Mouse (Mus musculus) midbrain, embryonic 16.5 days (tissue): ENCODE results near the gene Asrgl1. TPM values are rescaled to one million over a fixed set of nuclear protein-coding genes. Genes with fewer than 3 reads are reported as not detected.
A peak's percentile ranks its signal among the peaks of the same experiment; 100 is the strongest.

Experiments
- ATAC-seq: fragments of 200-750 bp; cut with Nextera tagmentation; 2 replicates; pipeline ENCODE4 v1.8.0; 2017; ENCODE audit warnings: moderate TSS enrichment
- H3K27ac ChIP-seq: fragments of 300-500 bp; sonication (generic); 2 replicates; pipeline ENCODE4 v1.5.1; 2014; ENCODE audit warnings: mild to moderate bottlenecking, low read length, mixed read lengths
- H3K27me3 ChIP-seq: fragments of 300-500 bp; sonication (generic); 2 replicates; pipeline ENCODE4 v1.6.1; 2014; ENCODE audit warnings: low read depth, low read length, mixed read lengths; ENCODE audit not compliant: control insufficient read depth, insufficient read depth
- H3K36me3 ChIP-seq: fragments of 300-500 bp; sonication (generic); 2 replicates; pipeline ENCODE4 v1.6.1; 2014; ENCODE audit warnings: mild to moderate bottlenecking, low read length, moderate library complexity, mixed read lengths; ENCODE audit not compliant: control insufficient read depth, insufficient read depth
- H3K4me1 ChIP-seq: fragments of 300-500 bp; sonication (generic); 2 replicates; pipeline ENCODE4 v1.6.1; 2014; ENCODE audit warnings: mild to moderate bottlenecking, low read length, mixed read lengths; ENCODE audit not compliant: control insufficient read depth, insufficient read depth
- H3K4me2 ChIP-seq: fragments of 300-500 bp; sonication (generic); 2 replicates; pipeline ENCODE4 v1.6.1; 2014; ENCODE audit warnings: mild to moderate bottlenecking, low read length, mixed read lengths
- H3K4me3 ChIP-seq: fragments of 300-500 bp; sonication (generic); 2 replicates; pipeline ENCODE4 v1.5.1; 2014; ENCODE audit warnings: low read depth, mild to moderate bottlenecking, low read length, moderate library complexity, mixed read lengths
- H3K9ac ChIP-seq: fragments of 300-500 bp; sonication (generic); 2 replicates; pipeline ENCODE4 v1.6.1; 2014; ENCODE audit warnings: low read depth, low read length, mixed read lengths
- H3K9me3 ChIP-seq: fragments of 300-500 bp; sonication (generic); replicated peaks from 2 replicates; pipeline ENCODE4 v1.6.1; 2014; ENCODE audit warnings: mild to moderate bottlenecking, low read length, mixed read lengths; ENCODE audit not compliant: control insufficient read depth, poor library complexity, severe bottlenecking
- WGBS: fragments of 180-500 bp; shearing (Covaris S2); extraction: QIAGEN DNeasy Blood & Tissue Kit; methylation state at CpG from one replicate; pipeline ENCODE4 v1.1.7; 2014; 5-methylcytosine and 5-hydroxymethylcytosine counted together
- polyA plus RNA-seq: library from polyadenylated mRNA; unstranded; fragments of >200 nt; fragmentation: Nextera tagmentation; extraction: Ambion mirVana; gene quantifications from 2 replicates; pipeline ENCODE4 v1.2.1, GENCODE M21; 2015

Gene Asrgl1
- polyA plus RNA-seq, 1 experiment from 2014 or later, result 31.8 TPM

- Histone ChIP-seq H3K4me2 (no peak overlapping the region), H3K36me3 (no peaks in the 10 kb centered on the region), H3K27ac (no peak overlapping the region), H3K9me3 (no peaks in the 10 kb centered on the region), H3K27me3 (no peaks in the 10 kb centered on the region), H3K4me1 (peaks cover 10% of the 10 kb centered on the region), H3K4me3 (no peak overlapping the region), H3K9ac (no peak overlapping the region)
- no peak for ATAC-seq
- 66% methylated on average over 8 of the region's 8 CpGs for WGBS
These were observed 65.6 kb downstream of the Asrgl1 start for GRCm38 (mm10) chr19:9069687-9070307.

- Histone ChIP-seq H3K9ac (no peak overlapping the region), H3K9me3 (no peaks in the 10 kb centered on the region), H3K36me3 (no peaks in the 10 kb centered on the region), H3K4me1 (peaks cover 10% of the 10 kb centered on the region), H3K4me2 (no peak overlapping the region), H3K27me3 (no peaks in the 10 kb centered on the region), H3K27ac (no peak overlapping the region), H3K4me3 (no peak overlapping the region)
- ATAC-seq, result no peak
- 76% methylated on average over 5 of the region's 5 CpGs for WGBS
These were observed 68.1 kb downstream of the Asrgl1 start for GRCm38 (mm10) chr19:9067292-9067691.

GRCm38 (mm10) chr19:9065621-9066561, 69.5 kb downstream of the Asrgl1 start:
- H3K4me1 ChIP-seq, result peaks cover 10% of the 10 kb centered on the region
- peak; percentile 95 for ATAC-seq
- H3K9ac ChIP-seq, result peak overlapping the region; percentile 2; the same call in 1 of the 2 replicates
- H3K27ac ChIP-seq, result peak overlapping the region; percentile 43
- H3K9me3 ChIP-seq, result no peaks in the 10 kb centered on the region
- H3K27me3 ChIP-seq, result no peaks in the 10 kb centered on the region
- 62% methylated on average over 9 of the region's 9 CpGs for WGBS
- H3K4me2 ChIP-seq, result no peak overlapping the region
- no peak overlapping the region for H3K4me3 ChIP-seq
- H3K36me3 ChIP-seq, result no peaks in the 10 kb centered on the region

- no peaks in the 10 kb centered on the region for H3K36me3 ChIP-seq
- H3K4me1 ChIP-seq, result peaks cover 6% of the 10 kb centered on the region
- no peaks in the 10 kb centered on the region for H3K9me3 ChIP-seq
- 92% methylated on average over 3 of the region's 3 CpGs for WGBS
- no peaks in the 10 kb centered on the region for H3K27me3 ChIP-seq
- H3K4me2 ChIP-seq, result no peak overlapping the region
- no peak overlapping the region for H3K9ac ChIP-seq
- no peak overlapping the region for H3K27ac ChIP-seq
- no peak for ATAC-seq
- H3K4me3 ChIP-seq, result no peak overlapping the region
These were observed 71.6 kb downstream of the Asrgl1 start for GRCm38 (mm10) chr19:9063831-9064230.

- no peak overlapping the region for H3K27ac ChIP-seq
- H3K27me3 ChIP-seq, result no peaks in the 10 kb centered on the region
- peaks cover 6% of the 10 kb centered on the region for H3K4me1 ChIP-seq
- ATAC-seq, result no peak
- no peak overlapping the region for H3K4me2 ChIP-seq
- no peak overlapping the region for H3K9ac ChIP-seq
- no peak overlapping the region for H3K4me3 ChIP-seq
- no peaks in the 10 kb centered on the region for H3K36me3 ChIP-seq
- 98% methylated on average over 2 of the region's 2 CpGs for WGBS
- H3K9me3 ChIP-seq, result no peaks in the 10 kb centered on the region
These were observed 72.6 kb downstream of the Asrgl1 start for GRCm38 (mm10) chr19:9062822-9063221.

GRCm38 (mm10) chr19:9061221-9061893, 74.1 kb downstream of the Asrgl1 start:
- Histone ChIP-seq H3K27me3 (no peaks in the 10 kb centered on the region), H3K4me1 (peaks cover 3% of the 10 kb centered on the region), H3K9me3 (no peaks in the 10 kb centered on the region), H3K36me3 (no peaks in the 10 kb centered on the region), H3K9ac (no peak overlapping the region), H3K4me3 (no peak overlapping the region), H3K27ac (no peak overlapping the region), H3K4me2 (no peak overlapping the region)
- ATAC-seq, result no peak
- 83% methylated on average over 8 of the region's 8 CpGs for WGBS

- Histone ChIP-seq H3K27me3 (no peaks in the 10 kb centered on the region), H3K4me3 (no peak overlapping the region), H3K4me2 (no peak overlapping the region), H3K27ac (no peak overlapping the region), H3K4me1 (no peaks in the 10 kb centered on the region), H3K9me3 (no peaks in the 10 kb centered on the region), H3K36me3 (no peaks in the 10 kb centered on the region), H3K9ac (no peak overlapping the region)
- no peak for ATAC-seq
- WGBS, result 73% methylated on average over 4 of the region's 4 CpGs
These were observed 75.3 kb downstream of the Asrgl1 start for GRCm38 (mm10) chr19:9060103-9060502.
